Mouse (Mus musculus) MEL (cell line): Measurements from ENCODE around the gene 1700001C19Rik. TPM values are rescaled to one million over a fixed set of nuclear protein-coding genes. Genes with fewer than 3 reads are reported as not detected.

Source experiments
- DNase-seq: peaks from one replicate; pipeline ENCODE4 v3.0.0; 2011; ENCODE audit warnings: low read depth, low spot score
- H3K27ac ChIP-seq: 2 replicates; pipeline ENCODE4 v1.5.1; 2012; ENCODE audit warnings: low read depth, mild to moderate bottlenecking, control low read depth, low read length, moderate library complexity; ENCODE audit not compliant: control insufficient read depth
- H3K27me3 ChIP-seq, 2 experiments: fragments of 150-350 bp in 1 of 2; sonication (generic) in 1 of 2; 2 replicates each; pipeline ENCODE4 v1.6.1; 2012; ENCODE audit warnings: low read length in 2 of 2, mild to moderate bottlenecking in 2 of 2, improper control_type of control experiment in 1 of 2, moderate library complexity in 1 of 2; ENCODE audit not compliant: insufficient read depth in 2 of 2, control insufficient read depth in 1 of 2
- H3K36me3 ChIP-seq, 2 experiments: 2 replicates each; pipeline ENCODE4 v1.6.1; 2012 to 2014; ENCODE audit warnings: low read length in 2 of 2, improper control_type of control experiment in 1 of 2, inconsistent platforms in 1 of 2, mild to moderate bottlenecking in 1 of 2; ENCODE audit not compliant: insufficient read depth in 2 of 2, control insufficient read depth in 1 of 2
- H3K4me1 ChIP-seq, 2 experiments: fragments of 150-350 bp in 1 of 2; sonication (generic) in 1 of 2; 2 replicates each; pipeline ENCODE4 v1.6.1; 2012; ENCODE audit warnings: low read length in 2 of 2, improper control_type of control experiment in 1 of 2, mild to moderate bottlenecking in 1 of 2; ENCODE audit not compliant: insufficient read depth in 2 of 2, control insufficient read depth in 1 of 2
- H3K4me3 ChIP-seq, 2 experiments: fragments of 150-350 bp in 1 of 2; sonication (generic) in 1 of 2; 2 replicates each; pipeline ENCODE4 v1.5.1; 2012; ENCODE audit warnings: low read depth in 2 of 2, low read length in 2 of 2, mild to moderate bottlenecking in 2 of 2, moderate library complexity in 2 of 2, control low read depth in 1 of 2, improper control_type of control experiment in 1 of 2; ENCODE audit not compliant: control insufficient read depth in 1 of 2, insufficient read depth in 1 of 2
- H3K79me2 ChIP-seq: 2 replicates; pipeline ENCODE4 v1.6.1; 2012; ENCODE audit warnings: mild to moderate bottlenecking, low read length, moderate library complexity; ENCODE audit not compliant: control insufficient read depth, poor library complexity, insufficient read depth
- H3K9ac ChIP-seq: 2 replicates; pipeline ENCODE4 v1.6.1; 2012; ENCODE audit warnings: low read depth, mild to moderate bottlenecking, control low read depth, low read length, moderate library complexity; ENCODE audit not compliant: control insufficient read depth, poor library complexity, severe bottlenecking
- H3K9me3 ChIP-seq: fragments of 150-350 bp; sonication (generic); replicated peaks from 2 replicates; pipeline ENCODE4 v1.6.1; 2012; ENCODE audit warnings: mild to moderate bottlenecking, low read length, improper control_type of control experiment, moderate library complexity; ENCODE audit not compliant: insufficient read depth
- CHD2 ChIP-seq: IDR thresholded peaks from 2 replicates; pipeline ENCODE4 v1.6.1; 2011; ENCODE audit warnings: low read length, improper control_type of control experiment
- CTCF ChIP-seq, 3 experiments: IDR thresholded peaks in 2 of 3; conservative IDR thresholded peaks in 1 of 3; 2 replicates each; pipeline ENCODE4 v1.5.1; 2011 to 2012; ENCODE audit warnings: low read length in 3 of 3, low read depth in 2 of 3, mild to moderate bottlenecking in 2 of 3, improper control_type of control experiment in 1 of 3, inconsistent platforms in 1 of 3, mixed read lengths in 1 of 3, moderate library complexity in 1 of 3; ENCODE audit not compliant: control insufficient read depth in 1 of 3, insufficient read depth in 1 of 3, poor library complexity in 1 of 3, severe bottlenecking in 1 of 3
- EP300 ChIP-seq, 2 experiments: IDR thresholded peaks; 2 replicates each; pipeline ENCODE4 v1.6.1; 2011; ENCODE audit warnings: improper control_type of control experiment in 2 of 2, low read length in 2 of 2, low read depth in 1 of 2, mild to moderate bottlenecking in 1 of 2
- ETS1 ChIP-seq: IDR thresholded peaks from 2 replicates; pipeline ENCODE4 v1.6.1; 2012; ENCODE audit warnings: low read depth, mild to moderate bottlenecking, inconsistent platforms, low read length, improper control_type of control experiment, moderate library complexity
- GABPA ChIP-seq: IDR thresholded peaks from 2 replicates; pipeline ENCODE4 v1.6.1; 2012; ENCODE audit warnings: low read depth, mild to moderate bottlenecking, inconsistent platforms, low read length, improper control_type of control experiment, moderate library complexity
- GATA1 ChIP-seq: IDR thresholded peaks from 2 replicates; pipeline ENCODE4 v1.6.1; 2011; ENCODE audit warnings: low read depth, low read length, improper control_type of control experiment
- HCFC1 ChIP-seq: IDR thresholded peaks from 2 replicates; pipeline ENCODE4 v1.6.1; 2012; ENCODE audit warnings: low read depth, mild to moderate bottlenecking, inconsistent platforms, low read length, improper control_type of control experiment, moderate library complexity
- JUND ChIP-seq: IDR thresholded peaks from 2 replicates; pipeline ENCODE4 v1.6.1; 2011; ENCODE audit warnings: low read depth, mild to moderate bottlenecking, improper control_type of control experiment, low read length
- MAX ChIP-seq: IDR thresholded peaks from 2 replicates; pipeline ENCODE4 v1.6.1; 2011; ENCODE audit warnings: low read length, improper control_type of control experiment
- MAZ ChIP-seq: IDR thresholded peaks from 2 replicates; pipeline ENCODE4 v1.6.1; 2012; ENCODE audit warnings: low read depth, mild to moderate bottlenecking, inconsistent platforms, low read length, improper control_type of control experiment
- MEF2A ChIP-seq: IDR thresholded peaks from 2 replicates; pipeline ENCODE4 v1.6.1; 2014; ENCODE audit warnings: low read depth, mild to moderate bottlenecking, inconsistent platforms, low read length, improper control_type of control experiment; ENCODE audit not compliant: poor library complexity, insufficient replicate concordance, severe bottlenecking; ENCODE audit errors: extremely low read depth
- MXI1 ChIP-seq: IDR thresholded peaks from 2 replicates; pipeline ENCODE4 v1.6.1; 2011; ENCODE audit warnings: mild to moderate bottlenecking, low read depth, low read length, improper control_type of control experiment
- MYB ChIP-seq: IDR thresholded peaks from 2 replicates; pipeline ENCODE4 v1.6.1; 2011; ENCODE audit warnings: mild to moderate bottlenecking, low read depth, low read length, improper control_type of control experiment
- NELFE ChIP-seq: IDR thresholded peaks from 2 replicates; pipeline ENCODE4 v1.6.1; 2011; ENCODE audit warnings: low read depth, low read length, improper control_type of control experiment
- NRF1 ChIP-seq: IDR thresholded peaks from 2 replicates; pipeline ENCODE4 v1.6.1; 2014; ENCODE audit warnings: low read depth, mild to moderate bottlenecking, inconsistent platforms, low read length, improper control_type of control experiment, moderate library complexity; ENCODE audit not compliant: poor library complexity, insufficient read depth, severe bottlenecking
- POLR2A ChIP-seq, 2 experiments: IDR thresholded peaks; 2 replicates each; pipeline ENCODE4 v1.6.1; 2011 to 2012; ENCODE audit warnings: low read length in 2 of 2, mild to moderate bottlenecking in 2 of 2, control low read depth in 1 of 2, improper control_type of control experiment in 1 of 2, low read depth in 1 of 2, moderate library complexity in 1 of 2; ENCODE audit not compliant: control insufficient read depth in 1 of 2, insufficient read depth in 1 of 2, poor library complexity in 1 of 2
- POLR2AphosphoS2 ChIP-seq: IDR thresholded peaks from 2 replicates; pipeline ENCODE4 v1.6.1; 2011; ENCODE audit warnings: low read length, improper control_type of control experiment
- SMC3 ChIP-seq: IDR thresholded peaks from 2 replicates; pipeline ENCODE4 v1.6.1; 2011; ENCODE audit warnings: low read depth, low read length, improper control_type of control experiment
- TBP ChIP-seq: IDR thresholded peaks from 2 replicates; pipeline ENCODE4 v1.8.0; 2011; ENCODE audit warnings: low read depth, low read length, improper control_type of control experiment
- USF1 ChIP-seq: IDR thresholded peaks from 2 replicates; pipeline ENCODE4 v1.6.1; 2014; ENCODE audit warnings: low read depth, mild to moderate bottlenecking, inconsistent platforms, low read length, improper control_type of control experiment, moderate library complexity
- ZC3H11A ChIP-seq: IDR thresholded peaks from 2 replicates; pipeline ENCODE4 v1.6.1; 2012; ENCODE audit warnings: low read depth, mild to moderate bottlenecking, inconsistent platforms, low read length, improper control_type of control experiment
- ZMIZ1 ChIP-seq: IDR thresholded peaks from 2 replicates; pipeline ENCODE4 v1.6.1; 2012; ENCODE audit warnings: low read depth, mild to moderate bottlenecking, inconsistent platforms, low read length, improper control_type of control experiment, moderate library complexity
- ZNF384 ChIP-seq: IDR thresholded peaks from 2 replicates; pipeline ENCODE4 v1.6.1; 2012; ENCODE audit warnings: low read depth, mild to moderate bottlenecking, inconsistent platforms, low read length, improper control_type of control experiment
- polyA plus RNA-seq, 2 experiments: library from polyadenylated mRNA; stranded (reverse) in 1 of 2; unstranded in 1 of 2; fragments of >175 nt in 1 of 2; fragments of >200 nt in 1 of 2; gene quantifications; 2 replicates each; pipeline versions ENCODE4 v1.2.1 to v1.2.4; 2012; ENCODE audit warnings: low replicate concordance in 2 of 2, low read depth in 1 of 2; ENCODE audit not compliant: insufficient read length in 2 of 2, insufficient read depth in 1 of 2, missing spikeins in 1 of 2
- total RNA-seq: library from RNA; depleted of rRNA; stranded (reverse); fragments of 300-350 nt; gene quantifications from 2 replicates; pipeline ENCODE4 v1.2.3, GENCODE M21; 2012

The 1700001C19Rik gene
- total and polyA plus RNA-seq, 3 experiments = not detected

DNA sequence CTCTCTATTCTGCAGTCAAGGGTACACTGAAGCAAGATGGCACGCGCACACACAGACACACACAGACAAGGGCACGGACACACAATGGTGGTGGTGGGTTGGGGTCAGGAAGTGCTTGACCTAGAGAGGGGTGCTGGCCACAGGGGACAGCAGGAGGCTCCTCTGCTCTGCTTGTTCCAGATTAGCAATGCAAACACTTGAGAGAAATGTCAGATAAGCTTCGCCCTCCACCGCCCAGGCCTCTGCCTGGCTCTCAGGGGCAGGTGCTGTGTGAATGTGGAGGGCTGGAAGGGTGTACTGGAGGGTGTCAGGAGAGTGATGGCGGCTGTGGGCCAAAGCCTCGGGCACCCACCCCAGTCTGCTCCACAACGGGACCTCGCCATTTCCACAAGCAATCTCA is 8.8 kb upstream of the 1700001C19Rik start:
- TF ChIP-seq HCFC1 (no peak), MAX (no peak), USF1 (no peak), JUND (no peak), NRF1 (no peak), GABPA (no peak)
- Histone ChIP-seq H3K79me2 (no peaks in the 10 kb centered on the region), H3K36me3 (no peaks in the 10 kb centered on the region), H3K9ac (no peak overlapping the region), H3K4me3 (no peak overlapping the region), H3K4me1 (no peaks in the 10 kb centered on the region), H3K27me3 (no peaks in the 10 kb centered on the region; a peak in 1 of 4 replicates), H3K27ac (no peak overlapping the region), H3K9me3 (no peaks in the 10 kb centered on the region)
- DNase-seq = no peak

- Histone ChIP-seq H3K4me1 (no peaks in the 10 kb centered on the region), H3K36me3 (no peaks in the 10 kb centered on the region), H3K27ac (no peak overlapping the region), H3K79me2 (no peaks in the 10 kb centered on the region), H3K9me3 (no peaks in the 10 kb centered on the region), H3K4me3 (no peak overlapping the region), H3K27me3 (no peaks in the 10 kb centered on the region; a peak in 1 of 4 replicates)
- no peak for DNase-seq
- TF ChIP-seq MYB (no peak), POLR2AphosphoS2 (no peak), TBP (no peak), ZNF384 (no peak), SMC3 (no peak), MEF2A (no peak)
- TF ChIP-seq, all 39 proteins: peak for 0
- H3K9ac ChIP-seq = no peak overlapping the region
Observed at GRCm38 (mm10) chr17:47445518-47445917, 8.3 kb upstream of the 1700001C19Rik start.

DNA sequence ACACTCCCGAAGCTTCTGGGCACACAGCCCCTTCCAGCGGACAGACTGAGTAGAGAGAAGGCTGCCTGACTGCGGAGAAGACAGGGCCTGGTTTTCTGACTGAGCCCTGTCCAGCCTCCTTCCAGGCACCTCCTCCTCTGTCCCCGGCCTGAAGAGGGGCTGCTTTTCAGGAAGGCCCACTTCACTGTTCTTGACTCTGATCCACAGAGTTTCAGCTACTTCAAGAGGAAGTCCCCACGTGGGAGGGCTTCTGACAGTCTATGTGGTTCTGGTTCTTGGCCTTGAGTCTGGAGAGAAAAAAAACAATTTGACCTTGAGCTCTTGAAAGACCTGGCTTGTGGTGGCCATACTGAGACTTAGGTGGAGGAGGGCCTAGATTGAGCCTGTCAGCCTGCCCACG is 6.9 kb upstream of the 1700001C19Rik start:
- Histone ChIP-seq H3K9me3 (no peaks in the 10 kb centered on the region), H3K4me1 (no peaks in the 10 kb centered on the region), H3K79me2 (no peaks in the 10 kb centered on the region), H3K4me3 (no peak overlapping the region), H3K9ac (no peak overlapping the region)
- DNase-seq = no peak
- TF ChIP-seq GATA1 (no peak), EP300 (IDR thresholded peaks at IDR 0.05; ENCODE audit: low read depth in 1 of 2, low read length in 2 of 2) (no peak), HCFC1 (no peak), CTCF (IDR thresholded peaks at IDR 0.05 in 2 of 3, conservative IDR thresholded peaks at IDR 0.05 in 1 of 3; ENCODE audit: control insufficient read depth in 1 of 3, insufficient read depth in 1 of 3, low read depth in 2 of 3, low read length in 3 of 3, poor library complexity in 1 of 3, severe bottlenecking in 1 of 3) (no peak), POLR2A (IDR thresholded peaks at IDR 0.05; ENCODE audit: control insufficient read depth in 1 of 2, insufficient read depth in 1 of 2, low read depth in 1 of 2, low read length in 2 of 2, poor library complexity in 1 of 2) (no peak), MAX (no peak), CHD2 (no peak), TBP (no peak), MAZ (no peak), ZNF384 (no peak), ZMIZ1 (no peak), MEF2A (no peak), ETS1 (no peak), ZC3H11A (no peak), POLR2AphosphoS2 (no peak), NELFE (no peak), MXI1 (no peak)
- TF ChIP-seq, all 39 proteins: peak for 0
- no peaks in the 10 kb centered on the region; a peak in 1 of 4 replicates for H3K27me3 ChIP-seq
- no peak overlapping the region for H3K27ac ChIP-seq
- no peaks in the 10 kb centered on the region for H3K36me3 ChIP-seq
